Mouse (Mus musculus): ENCODE data around the gene Il16. TPM values are rescaled to one million over a fixed set of nuclear protein-coding genes. Genes with fewer than 3 reads are reported as not detected.

Il16 gene
- polyA plus RNA-seq, 1 experiment from 2014 or later: 1.1 TPM

- peak overlapping the region; percentile 73 for H3K4me2 ChIP-seq
- ATAC-seq (ENCODE audit: low FRiP score) (no peak), DNase-seq (ENCODE audit: low spot score, missing footprints) (peak; percentile 87)
- no peaks in the 10 kb centered on the region for H3K9me3 ChIP-seq (ENCODE audit: control insufficient read depth, low read length)
- peaks cover 5% of the 10 kb centered on the region for H3K4me1 ChIP-seq (ENCODE audit: control insufficient read depth, insufficient read depth, low read length)
- 60% methylated on average over 6 of the region's 6 CpGs for WGBS
- H3K4me3 ChIP-seq (ENCODE audit: low read depth, low read length): peak overlapping the region; percentile 56
- H3K9ac ChIP-seq (ENCODE audit: low read length): peak overlapping the region; percentile 62
- H3K36me3 ChIP-seq (ENCODE audit: control insufficient read depth, insufficient read depth, low read length): no peaks in the 10 kb centered on the region
- no peak overlapping the region for H3K27ac ChIP-seq (ENCODE audit: low read depth, low read length)
- H3K27me3 ChIP-seq (ENCODE audit: control insufficient read depth, insufficient read depth, low read length): no peaks in the 10 kb centered on the region
Measured at GRCm38 (mm10) chr7:83632682-83633120, 112.8 kb downstream of the Il16 start.

GRCm38 (mm10) chr7:83631828-83632681 lies 113.5 kb downstream of the Il16 start, which contains the start of gene Stard5:
Gene Stard5 (plus strand): TSS chr7:83631959.
- Histone ChIP-seq H3K27ac (ENCODE audit: low read depth, low read length) (no peak within 1 kb of the TSS), H3K9me3 (ENCODE audit: control insufficient read depth, low read length) (no peaks in the 10 kb centered on the region), H3K9ac (ENCODE audit: low read length) (peak within 1 kb of the TSS; percentile 62), H3K27me3 (ENCODE audit: control insufficient read depth, insufficient read depth, low read length) (no peaks in the 10 kb centered on the region), H3K4me3 (ENCODE audit: low read depth, low read length) (peak within 1 kb of the TSS; percentile 56), H3K4me1 (ENCODE audit: control insufficient read depth, insufficient read depth, low read length) (peaks cover 5% of the 10 kb centered on the region), H3K4me2 (peak within 1 kb of the TSS; percentile 73), H3K36me3 (ENCODE audit: control insufficient read depth, insufficient read depth, low read length) (no peaks in the 10 kb centered on the region)
- under 1% methylated on average over 35 of the region's 35 CpGs for WGBS
- ATAC-seq (ENCODE audit: low FRiP score): peak; percentile 97
- peak; percentile 99 for DNase-seq (ENCODE audit: low spot score, missing footprints)

- Histone ChIP-seq H3K4me1 (ENCODE audit: control insufficient read depth, insufficient read depth, low read length) (peaks cover 5% of the 10 kb centered on the region), H3K9ac (ENCODE audit: low read length) (peak overlapping the region; percentile 62), H3K4me3 (ENCODE audit: low read depth, low read length) (peak overlapping the region; percentile 56), H3K9me3 (ENCODE audit: control insufficient read depth, low read length) (no peaks in the 10 kb centered on the region), H3K36me3 (ENCODE audit: control insufficient read depth, insufficient read depth, low read length) (no peaks in the 10 kb centered on the region), H3K27ac (ENCODE audit: low read depth, low read length) (no peak overlapping the region), H3K4me2 (peak overlapping the region; percentile 73), H3K27me3 (ENCODE audit: control insufficient read depth, insufficient read depth, low read length) (no peaks in the 10 kb centered on the region)
- DNase-seq (ENCODE audit: low spot score, missing footprints): no peak
- ATAC-seq (ENCODE audit: low FRiP score): peak; percentile 7; the same call in 1 of the 2 replicates
- WGBS: 18% methylated on average over 11 of the region's 11 CpGs
Measured at GRCm38 (mm10) chr7:83631073-83631827, 114.3 kb downstream of the Il16 start.

- DNase-seq (ENCODE audit: low spot score, missing footprints): no peak
- H3K4me3 ChIP-seq (ENCODE audit: low read depth, low read length): no peak overlapping the region
- H3K9ac ChIP-seq (ENCODE audit: low read length): no peak overlapping the region
- H3K9me3 ChIP-seq (ENCODE audit: control insufficient read depth, low read length): no peaks in the 10 kb centered on the region
- peaks cover under 1% of the 10 kb centered on the region; the same call in 1 of the 2 replicates for H3K4me1 ChIP-seq (ENCODE audit: control insufficient read depth, insufficient read depth, low read length)
- H3K27me3 ChIP-seq (ENCODE audit: control insufficient read depth, insufficient read depth, low read length): no peaks in the 10 kb centered on the region
- no peak for ATAC-seq (ENCODE audit: low FRiP score)
- WGBS: 89% methylated on average over 4 of the region's 4 CpGs
- H3K4me2 ChIP-seq: no peak overlapping the region
- H3K36me3 ChIP-seq (ENCODE audit: control insufficient read depth, insufficient read depth, low read length): no peaks in the 10 kb centered on the region
- no peak overlapping the region for H3K27ac ChIP-seq (ENCODE audit: low read depth, low read length)
Measured at GRCm38 (mm10) chr7:83627369-83627768, 118.2 kb downstream of the Il16 start.

- no peak for DNase-seq (ENCODE audit: low spot score, missing footprints)
- Histone ChIP-seq H3K27ac (ENCODE audit: low read depth, low read length) (no peak overlapping the region), H3K27me3 (ENCODE audit: control insufficient read depth, insufficient read depth, low read length) (no peaks in the 10 kb centered on the region), H3K36me3 (ENCODE audit: control insufficient read depth, insufficient read depth, low read length) (no peaks in the 10 kb centered on the region), H3K4me3 (ENCODE audit: low read depth, low read length) (no peak overlapping the region), H3K4me2 (no peak overlapping the region), H3K9me3 (ENCODE audit: control insufficient read depth, low read length) (no peaks in the 10 kb centered on the region), H3K9ac (ENCODE audit: low read length) (no peak overlapping the region), H3K4me1 (ENCODE audit: control insufficient read depth, insufficient read depth, low read length) (no peaks in the 10 kb centered on the region; the same call in 1 of the 2 replicates)
- 91% methylated on average over 8 of the region's 8 CpGs for WGBS
- no peak for ATAC-seq (ENCODE audit: low FRiP score)
Measured at GRCm38 (mm10) chr7:83626557-83627257, 118.8 kb downstream of the Il16 start.

- no peak for ATAC-seq (ENCODE audit: low FRiP score)
- Histone ChIP-seq H3K4me3 (ENCODE audit: low read depth, low read length) (no peak overlapping the region), H3K27me3 (ENCODE audit: control insufficient read depth, insufficient read depth, low read length) (no peaks in the 10 kb centered on the region), H3K27ac (ENCODE audit: low read depth, low read length) (no peak overlapping the region), H3K4me1 (ENCODE audit: control insufficient read depth, insufficient read depth, low read length) (no peaks in the 10 kb centered on the region), H3K4me2 (no peak overlapping the region), H3K36me3 (ENCODE audit: control insufficient read depth, insufficient read depth, low read length) (no peaks in the 10 kb centered on the region), H3K9me3 (ENCODE audit: control insufficient read depth, low read length) (no peaks in the 10 kb centered on the region), H3K9ac (ENCODE audit: low read length) (no peak overlapping the region)
- no peak for DNase-seq (ENCODE audit: low spot score, missing footprints)
- 84% methylated on average over 1 of the region's 1 CpGs for WGBS
Measured at GRCm38 (mm10) chr7:83624065-83624464, 121.5 kb downstream of the Il16 start.

- WGBS: 89% methylated on average over 6 of the region's 6 CpGs
- no peak overlapping the region for H3K4me2 ChIP-seq
- no peak overlapping the region for H3K4me3 ChIP-seq (ENCODE audit: low read depth, low read length)
- no peak overlapping the region for H3K27ac ChIP-seq (ENCODE audit: low read depth, low read length)
- no peaks in the 10 kb centered on the region for H3K9me3 ChIP-seq (ENCODE audit: control insufficient read depth, low read length)
- ATAC-seq (ENCODE audit: low FRiP score): no peak
- no peaks in the 10 kb centered on the region for H3K4me1 ChIP-seq (ENCODE audit: control insufficient read depth, insufficient read depth, low read length)
- no peaks in the 10 kb centered on the region for H3K36me3 ChIP-seq (ENCODE audit: control insufficient read depth, insufficient read depth, low read length)
- H3K27me3 ChIP-seq (ENCODE audit: control insufficient read depth, insufficient read depth, low read length): no peaks in the 10 kb centered on the region
- no peak for DNase-seq (ENCODE audit: low spot score, missing footprints)
- no peak overlapping the region for H3K9ac ChIP-seq (ENCODE audit: low read length)
Measured at GRCm38 (mm10) chr7:83622582-83622981, 122.9 kb downstream of the Il16 start.

- ATAC-seq (ENCODE audit: low FRiP score): no peak
- H3K4me3 ChIP-seq (ENCODE audit: low read depth, low read length): no peak overlapping the region
Measured at GRCm38 (mm10) chr7:83618709-83619108, 126.8 kb downstream of the Il16 start.

More at GRCm38 (mm10) chr7:83618709-83619108, 126.8 kb downstream of the Il16 start:
- no peaks in the 10 kb centered on the region for H3K4me1 ChIP-seq (ENCODE audit: control insufficient read depth, insufficient read depth, low read length)
- H3K9ac ChIP-seq (ENCODE audit: low read length): no peak overlapping the region
- H3K27ac ChIP-seq (ENCODE audit: low read depth, low read length): no peak overlapping the region
- H3K36me3 ChIP-seq (ENCODE audit: control insufficient read depth, insufficient read depth, low read length): no peaks in the 10 kb centered on the region
- 88% methylated on average over 1 of the region's 1 CpGs for WGBS
- H3K9me3 ChIP-seq (ENCODE audit: control insufficient read depth, low read length): no peaks in the 10 kb centered on the region
- no peak for DNase-seq (ENCODE audit: low spot score, missing footprints)
- H3K27me3 ChIP-seq (ENCODE audit: control insufficient read depth, insufficient read depth, low read length): no peaks in the 10 kb centered on the region
- H3K4me2 ChIP-seq: no peak overlapping the region

Measured in midbrain, embryonic 11.5 days (tissue).